Mouse (Mus musculus): ENCODE data around the gene Vmn1r84. TPM values are rescaled to one million over a fixed set of nuclear protein-coding genes. Genes with fewer than 3 reads are reported as not detected.

The Vmn1r84 gene
- not detected in 2 replicates for polyA plus RNA-seq (2012; rRNA removed; ENCODE audit: low replicate concordance)

GRCm38 (mm10) chr7:12369173-12369572 is at the start of gene Vmn1r84:
Gene Vmn1r84, minus strand, starts transcription at chr7:12369273.

GRCm38 (mm10) chr7:12329381-12329780 is 39.7 kb downstream of the Vmn1r84 start, which contains the start of gene Vmn1r83:
Gene Vmn1r83, minus strand, starts transcription at chr7:12329481.

Other genes with a start within 250 kb of the Vmn1r84 start
- not detected in 2 replicates for gene Vmn1r78, start 219.0 kb downstream of the Vmn1r84 start, polyA plus RNA-seq (2012; rRNA removed; ENCODE audit: low replicate concordance)
- gene Vmn1r79, start 198.0 kb downstream of the Vmn1r84 start, polyA plus RNA-seq (2012; rRNA removed; ENCODE audit: low replicate concordance) = not detected in 2 replicates
- not detected in 2 replicates for gene Vmn1r80, start 180.0 kb downstream of the Vmn1r84 start, polyA plus RNA-seq (2012; rRNA removed; ENCODE audit: low replicate concordance)
- gene Vmn1r81, start 101.0 kb downstream of the Vmn1r84 start, polyA plus RNA-seq (2012; rRNA removed; ENCODE audit: low replicate concordance) = not detected in 2 replicates
- not detected in 2 replicates for gene Vmn1r82, start 68.8 kb downstream of the Vmn1r84 start, polyA plus RNA-seq (2012; rRNA removed; ENCODE audit: low replicate concordance)
- gene Vmn1r83, start 39.8 kb downstream of the Vmn1r84 start, polyA plus RNA-seq (2012; rRNA removed; ENCODE audit: low replicate concordance) = not detected in 2 replicates
- gene Zfp551, start 53.5 kb upstream of the Vmn1r84 start, polyA plus RNA-seq (2012; rRNA removed; ENCODE audit: low replicate concordance) = 0.93 and 1.9 TPM in 2 replicates
- gene Zfp606, start 109.0 kb upstream of the Vmn1r84 start, polyA plus RNA-seq (2012; rRNA removed; ENCODE audit: low replicate concordance) = 2.4 and 4.8 TPM in 2 replicates
- not detected in 2 replicates for gene 2900092C05Rik, start 143.2 kb upstream of the Vmn1r84 start, polyA plus RNA-seq (2012; rRNA removed; ENCODE audit: low replicate concordance)
- gene Vmn2r53, start 239.5 kb upstream of the Vmn1r84 start, polyA plus RNA-seq (2012; rRNA removed; ENCODE audit: low replicate concordance) = under 0.01 TPM in 1 of 2 replicates, not detected in the other